Mouse (Mus musculus): ENCODE results near the gene Zic3. TPM values are rescaled to one million over a fixed set of nuclear protein-coding genes. Genes with fewer than 3 reads are reported as not detected.

Zic3 gene
- polyA plus RNA-seq, 1 experiment = 7.7 TPM

DNA sequence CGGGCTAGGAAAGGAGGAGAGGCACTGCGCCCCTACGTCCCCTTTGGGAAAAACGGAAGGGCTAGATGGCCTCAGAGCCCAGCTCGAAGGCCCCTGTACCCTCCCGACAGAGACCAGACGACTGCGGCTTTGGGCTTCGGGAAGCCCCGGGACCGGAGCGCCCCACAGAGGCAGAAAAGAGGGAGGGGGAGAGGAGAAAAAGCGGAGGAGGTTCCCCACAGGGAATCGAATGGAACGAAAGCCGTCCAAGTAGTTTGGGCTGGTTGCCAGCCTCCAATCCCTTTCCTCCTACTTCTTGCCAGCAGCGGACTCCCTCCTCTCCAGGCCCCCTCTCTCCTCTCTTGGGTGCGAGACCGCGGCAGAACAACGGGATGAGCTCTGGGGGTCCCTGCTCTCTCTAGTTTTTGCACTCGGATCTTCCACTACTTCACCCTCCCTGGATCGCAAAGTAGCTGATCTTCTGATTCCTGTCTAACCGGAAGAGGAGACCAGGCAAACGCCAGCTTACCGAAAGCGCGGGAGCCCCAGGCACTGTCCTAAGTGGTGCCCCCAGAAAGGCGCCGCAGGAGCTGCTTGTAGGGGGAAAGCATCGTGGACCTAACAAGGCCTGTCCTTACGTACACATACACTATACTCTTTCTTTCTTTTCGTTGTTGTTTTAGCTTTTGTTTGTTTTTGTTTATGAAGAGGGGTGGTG is 3.1 kb upstream of the Zic3 start:
- TF ChIP-seq CTCF (IDR thresholded peaks at IDR 0.05; ENCODE audit: borderline replicate concordance, insufficient read depth, low read depth, low read length) = no peak
- TF ChIP-seq POLR2A (IDR thresholded peaks at IDR 0.05; ENCODE audit: borderline replicate concordance, insufficient read depth, low read length) = no peak
- Histone ChIP-seq H3K4me1 (ENCODE audit: control insufficient read depth, insufficient read depth, low read length) (no peaks in the 10 kb centered on the region), H3K27ac (ENCODE audit: insufficient read depth, low read length) (no peak overlapping the region), H3K4me3 (replicated peaks; ENCODE audit: insufficient read depth, low read depth, low read length) (peak overlapping the region; percentile 2), H3K27me3 (ENCODE audit: control insufficient read depth, insufficient read depth, low read length) (no peaks in the 10 kb centered on the region; the same call in 1 of the 2 replicates)
- DNase-seq = peak; percentile 14 to 32
- 6% methylated on average over 32 of the region's 33 CpGs for WGBS

DNA sequence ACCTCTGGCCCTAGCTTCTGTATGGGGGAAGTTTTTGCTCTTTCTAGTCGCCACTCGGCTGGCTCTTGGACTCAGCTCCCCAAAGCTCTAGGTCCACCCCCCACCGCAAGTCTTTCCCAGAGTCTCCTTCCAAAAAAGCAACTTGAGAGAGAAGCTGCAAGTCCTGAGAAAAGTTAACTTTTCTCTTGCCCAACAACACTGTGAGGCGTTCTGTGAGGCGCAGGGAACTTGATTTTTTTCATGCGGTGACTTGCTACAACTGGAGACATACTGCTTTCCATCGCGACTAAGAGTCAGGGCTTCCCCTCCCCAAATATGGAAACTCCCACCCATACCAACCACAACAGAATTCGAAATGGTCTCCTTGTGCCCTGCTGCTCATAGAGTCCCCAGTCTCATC is 5.1 kb downstream of the Zic3 start:
- H3K27ac ChIP-seq (ENCODE audit: insufficient read depth, low read length) = no peak overlapping the region
- H3K4me3 ChIP-seq (replicated peaks; ENCODE audit: insufficient read depth, low read depth, low read length) = no peak overlapping the region
- no peak for DNase-seq
- no peaks in the 10 kb centered on the region for H3K4me1 ChIP-seq (ENCODE audit: control insufficient read depth, insufficient read depth, low read length)
- H3K27me3 ChIP-seq (ENCODE audit: control insufficient read depth, insufficient read depth, low read length) = no peaks in the 10 kb centered on the region; the same call in 1 of the 2 replicates
- 45% methylated on average over 9 of the region's 9 CpGs for WGBS
- TF ChIP-seq POLR2A (IDR thresholded peaks at IDR 0.05; ENCODE audit: borderline replicate concordance, insufficient read depth, low read length) = no peak
- TF ChIP-seq CTCF (IDR thresholded peaks at IDR 0.05; ENCODE audit: borderline replicate concordance, insufficient read depth, low read depth, low read length) = no peak

DNA sequence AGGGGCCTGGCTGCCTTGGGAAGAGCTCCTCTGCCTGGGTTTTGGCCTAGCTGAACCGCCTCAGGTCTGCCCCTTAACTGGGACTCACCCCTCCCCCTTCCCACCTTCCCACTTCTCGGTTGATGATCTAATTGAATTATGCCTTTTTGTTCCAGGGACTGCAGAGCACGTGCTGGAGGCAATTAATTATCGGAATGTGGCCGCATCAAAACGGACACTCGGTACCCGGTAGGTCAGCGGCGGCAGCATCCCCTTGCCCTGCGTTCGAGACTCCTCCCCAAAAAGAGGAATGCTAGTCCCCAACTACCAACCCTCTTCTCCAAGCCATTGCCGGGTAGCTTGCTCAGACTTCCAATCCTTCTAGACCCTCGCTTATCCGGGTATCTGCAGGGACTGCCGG is 5.6 kb downstream of the Zic3 start:
- Histone ChIP-seq H3K4me1 (ENCODE audit: control insufficient read depth, insufficient read depth, low read length) (no peaks in the 10 kb centered on the region), H3K4me3 (replicated peaks; ENCODE audit: insufficient read depth, low read depth, low read length) (no peak overlapping the region), H3K27me3 (ENCODE audit: control insufficient read depth, insufficient read depth, low read length) (no peaks in the 10 kb centered on the region; the same call in 1 of the 2 replicates), H3K27ac (ENCODE audit: insufficient read depth, low read length) (no peak overlapping the region)
- TF ChIP-seq CTCF (IDR thresholded peaks at IDR 0.05; ENCODE audit: borderline replicate concordance, insufficient read depth, low read depth, low read length) (no peak), POLR2A (IDR thresholded peaks at IDR 0.05; ENCODE audit: borderline replicate concordance, insufficient read depth, low read length) (no peak)
- 31% methylated on average over 16 of the region's 16 CpGs for WGBS
- no peak for DNase-seq

- no peaks in the 10 kb centered on the region for H3K4me1 ChIP-seq (ENCODE audit: control insufficient read depth, insufficient read depth, low read length)
- H3K27me3 ChIP-seq (ENCODE audit: control insufficient read depth, insufficient read depth, low read length) = no peaks in the 10 kb centered on the region; the same call in 1 of the 2 replicates
- no peak overlapping the region for H3K4me3 ChIP-seq (replicated peaks; ENCODE audit: insufficient read depth, low read depth, low read length)
- peak in 1 of 2 experiments; percentile 16 for DNase-seq
- H3K27ac ChIP-seq (ENCODE audit: insufficient read depth, low read length) = no peak overlapping the region
- TF ChIP-seq CTCF (IDR thresholded peaks at IDR 0.05; ENCODE audit: borderline replicate concordance, insufficient read depth, low read depth, low read length) = no peak
- TF ChIP-seq POLR2A (IDR thresholded peaks at IDR 0.05; ENCODE audit: borderline replicate concordance, insufficient read depth, low read length) = no peak
- 69% methylated on average over 8 of the region's 8 CpGs for WGBS
These were observed 6.4 kb downstream of the Zic3 start for GRCm38 (mm10) chrX:58028858-58029257.

- peak overlapping the region; percentile 95 for H3K4me3 ChIP-seq (replicated peaks; ENCODE audit: insufficient read depth, low read depth, low read length)
- H3K27me3 ChIP-seq (ENCODE audit: control insufficient read depth, insufficient read depth, low read length) = no peaks in the 10 kb centered on the region; the same call in 1 of the 2 replicates
- TF ChIP-seq POLR2A (IDR thresholded peaks at IDR 0.05; ENCODE audit: borderline replicate concordance, insufficient read depth, low read length) (peak; percentile 75; the same call in 1 of the 2 replicates), CTCF (IDR thresholded peaks at IDR 0.05; ENCODE audit: borderline replicate concordance, insufficient read depth, low read depth, low read length) (no peak)
- no peaks in the 10 kb centered on the region for H3K4me1 ChIP-seq (ENCODE audit: control insufficient read depth, insufficient read depth, low read length)
- peak; percentile 86 to 91 for DNase-seq
- 9% methylated on average over 40 of the region's 48 CpGs for WGBS
- peak overlapping the region; percentile 79 for H3K27ac ChIP-seq (ENCODE audit: insufficient read depth, low read length)
These were observed 7.8 kb downstream of the Zic3 start for GRCm38 (mm10) chrX:58030100-58030834.

- peak overlapping the region; percentile 95 for H3K4me3 ChIP-seq (replicated peaks; ENCODE audit: insufficient read depth, low read depth, low read length)
- DNase-seq = peak; percentile 56 to 70
- WGBS = 11% methylated on average over 54 of the region's 56 CpGs
- H3K27me3 ChIP-seq (ENCODE audit: control insufficient read depth, insufficient read depth, low read length) = no peaks in the 10 kb centered on the region; the same call in 1 of the 2 replicates
- TF ChIP-seq CTCF (IDR thresholded peaks at IDR 0.05; ENCODE audit: borderline replicate concordance, insufficient read depth, low read depth, low read length) (no peak), POLR2A (IDR thresholded peaks at IDR 0.05; ENCODE audit: borderline replicate concordance, insufficient read depth, low read length) (no peak)
- no peaks in the 10 kb centered on the region for H3K4me1 ChIP-seq (ENCODE audit: control insufficient read depth, insufficient read depth, low read length)
- peak overlapping the region; percentile 79 for H3K27ac ChIP-seq (ENCODE audit: insufficient read depth, low read length)
These were observed 8.6 kb downstream of the Zic3 start for GRCm38 (mm10) chrX:58030835-58031670.

All from cerebellum, adult 2 months (tissue).